Mouse (Mus musculus): ENCODE measurements around the gene Lrrc7.

DNA sequence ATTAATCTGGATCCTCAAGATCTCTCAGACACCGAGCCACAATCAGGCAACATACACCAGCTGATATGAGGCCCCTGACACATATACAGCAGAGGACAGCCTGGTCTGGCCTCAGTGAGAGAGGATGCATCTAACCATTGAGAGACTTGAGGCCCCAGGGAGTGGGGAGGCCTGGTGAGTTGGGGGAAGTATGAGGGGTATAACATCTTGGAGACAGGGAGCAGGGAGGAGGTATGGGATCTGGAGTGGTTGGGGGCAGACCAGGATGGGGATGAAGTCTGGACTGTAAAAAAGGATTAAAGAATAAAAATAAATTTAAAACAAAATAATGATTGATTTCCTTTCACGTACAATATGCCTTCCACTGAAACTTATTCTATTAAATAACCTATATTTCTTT, 82.3 kb downstream of the Lrrc7 start:
- TF ChIP-seq CTCF (IDR thresholded peaks at IDR 0.05; ENCODE audit: low read depth, low read length) (no peak), POLR2AphosphoS5 (IDR thresholded peaks at IDR 0.05; ENCODE audit: insufficient replicate concordance, low read depth, low read length) (no peak)
